Mouse (Mus musculus): ENCODE measurements around the gene Gabbr2.

- TF ChIP-seq POLR2A (IDR thresholded peaks at IDR 0.05; ENCODE audit: borderline replicate concordance, extremely low read depth, insufficient read depth, insufficient read length, poor library complexity, severe bottlenecking) (no peak), CTCF (IDR thresholded peaks at IDR 0.05; ENCODE audit: borderline replicate concordance, extremely low read depth, insufficient read depth, insufficient read length) (no peak)
Observed at GRCm38 (mm10) chr4:46977161-46977560, 14.5 kb downstream of the Gabbr2 start.
